Mouse (Mus musculus) testis, adult 2 months (tissue): ENCODE data around the gene Zfp385c.

ENCODE experiments used
- CTCF ChIP-seq: fragments of 200-500 bp; IDR thresholded peaks from 2 replicates; pipeline ENCODE4 v1.5.1; 2012; ENCODE audit warnings: low read depth, mild to moderate bottlenecking, inconsistent platforms, low read length, moderate library complexity; ENCODE audit not compliant: control insufficient read depth, insufficient read depth, insufficient replicate concordance
- POLR2A ChIP-seq: fragments of 200-500 bp; IDR thresholded peaks from 2 replicates; pipeline ENCODE4 v1.6.1; 2012; ENCODE audit warnings: low read depth, mild to moderate bottlenecking, inconsistent platforms, low read length, moderate library complexity; ENCODE audit not compliant: control insufficient read depth

- TF ChIP-seq CTCF (no peak), POLR2A (no peak)
Measured at GRCm38 (mm10) chr11:100702906-100703305, 10.7 kb upstream of the Zfp385c start.
